Mouse (Mus musculus) adrenal gland, postnatal 14 days (tissue): ENCODE measurements at regions not wholly inside any gene's neighbourhood (a gene's known extent, or its start where the extent isn't known, plus 50 kb on each side); places are given as distances from the start of the nearest gene placed in this dataset.
"Not testable (repeated sequence)": the region's sequence is repeated elsewhere in the genome, so short reads cannot be mapped to it uniquely, and the experiment has no call there.

ENCODE experiments used
- DNase-seq: peaks from one replicate; pipeline ENCODE4 v3.0.0; 2021; ENCODE audit warnings: mixed read lengths

- DNase-seq, result peak; percentile 12
These were observed 50.9 kb upstream of the Sec61g start for GRCm38 (mm10) chr11:16559001-16559699.

- no peak for DNase-seq
These were observed 53.4 kb upstream of the Sec61g start for GRCm38 (mm10) chr11:16561727-16562126.

DNA sequence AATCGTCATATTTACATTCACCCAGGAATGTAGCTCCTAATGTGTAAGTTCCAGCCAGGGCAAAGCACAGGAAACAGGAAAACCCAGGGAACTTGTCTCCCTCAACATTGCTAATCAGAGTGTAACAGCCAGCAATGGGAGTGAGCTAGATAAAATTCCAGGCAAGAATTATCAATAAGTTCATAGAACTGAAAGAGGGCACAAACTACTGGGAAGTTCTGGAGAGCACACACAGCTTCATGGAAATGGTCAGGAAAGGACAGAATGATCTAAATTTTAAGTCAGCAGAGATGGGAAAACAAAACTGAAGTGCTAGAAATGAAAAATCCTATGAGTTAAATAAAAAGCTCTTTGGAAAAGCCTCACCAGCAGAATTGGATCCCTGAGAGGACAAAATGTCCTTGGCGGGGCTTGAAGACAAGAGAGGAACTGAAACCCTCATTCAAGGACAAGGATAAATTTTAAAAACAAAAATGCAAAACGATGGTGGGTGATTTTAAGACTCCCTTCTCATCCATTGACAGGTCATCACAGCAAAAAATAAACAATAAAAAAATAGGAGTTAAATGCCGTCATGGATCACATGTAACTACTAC lies 80.9 kb upstream of the Sec61g start:
- DNase-seq, result peak; percentile 7

- DNase-seq, result no peak
These were observed 82.3 kb upstream of the Sec61g start for GRCm38 (mm10) chr11:16590541-16590940.

GRCm38 (mm10) chr11:16591471-16591921 lies 83.2 kb upstream of the Sec61g start:
- peak; percentile 64 for DNase-seq

DNA sequence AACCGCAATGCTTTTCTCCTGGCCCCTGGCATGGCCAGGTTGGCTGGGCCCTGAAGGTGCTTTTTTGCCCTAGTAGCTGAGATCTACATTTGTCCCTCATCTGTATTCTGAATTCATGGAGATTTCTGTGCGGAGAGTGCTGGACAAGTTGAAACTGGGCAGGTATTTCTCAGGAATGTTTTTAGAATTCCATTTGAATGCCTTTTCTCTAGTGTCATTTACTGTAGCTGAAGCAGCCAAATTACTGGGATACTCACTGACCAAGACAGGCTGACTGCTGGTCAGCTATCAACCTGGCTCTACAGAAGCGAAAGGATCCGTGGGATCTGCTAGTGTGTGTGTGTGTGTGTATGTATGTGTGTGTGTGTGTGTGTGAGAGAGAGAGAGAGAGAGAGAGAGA lies 83.7 kb upstream of the Sec61g start:
- no peak for DNase-seq

DNA sequence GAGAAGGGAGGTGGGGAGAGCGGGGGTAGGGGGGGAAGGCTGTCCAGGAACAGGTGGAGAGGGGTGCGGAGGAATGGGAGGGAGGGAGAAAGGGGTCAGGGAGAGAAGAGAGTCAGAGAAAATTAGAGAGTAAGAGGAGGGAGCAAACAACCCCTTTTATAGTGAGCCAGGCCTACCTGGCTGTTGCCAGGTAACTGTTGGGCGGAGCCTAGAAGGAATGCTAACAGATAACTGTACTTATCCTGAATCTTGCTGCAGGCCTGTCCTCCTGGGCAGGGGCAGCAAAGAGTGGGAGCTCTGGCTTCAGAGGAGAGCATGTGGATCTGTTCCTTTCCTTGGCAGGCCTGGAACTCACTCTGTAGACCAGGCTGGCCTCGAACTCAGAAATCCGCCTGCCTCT lies 84.5 kb upstream of the Sec61g start:
- DNase-seq, result no peak

- no peak for DNase-seq
These were observed 86.5 kb upstream of the Sec61g start for GRCm38 (mm10) chr11:16594832-16595231.

DNA sequence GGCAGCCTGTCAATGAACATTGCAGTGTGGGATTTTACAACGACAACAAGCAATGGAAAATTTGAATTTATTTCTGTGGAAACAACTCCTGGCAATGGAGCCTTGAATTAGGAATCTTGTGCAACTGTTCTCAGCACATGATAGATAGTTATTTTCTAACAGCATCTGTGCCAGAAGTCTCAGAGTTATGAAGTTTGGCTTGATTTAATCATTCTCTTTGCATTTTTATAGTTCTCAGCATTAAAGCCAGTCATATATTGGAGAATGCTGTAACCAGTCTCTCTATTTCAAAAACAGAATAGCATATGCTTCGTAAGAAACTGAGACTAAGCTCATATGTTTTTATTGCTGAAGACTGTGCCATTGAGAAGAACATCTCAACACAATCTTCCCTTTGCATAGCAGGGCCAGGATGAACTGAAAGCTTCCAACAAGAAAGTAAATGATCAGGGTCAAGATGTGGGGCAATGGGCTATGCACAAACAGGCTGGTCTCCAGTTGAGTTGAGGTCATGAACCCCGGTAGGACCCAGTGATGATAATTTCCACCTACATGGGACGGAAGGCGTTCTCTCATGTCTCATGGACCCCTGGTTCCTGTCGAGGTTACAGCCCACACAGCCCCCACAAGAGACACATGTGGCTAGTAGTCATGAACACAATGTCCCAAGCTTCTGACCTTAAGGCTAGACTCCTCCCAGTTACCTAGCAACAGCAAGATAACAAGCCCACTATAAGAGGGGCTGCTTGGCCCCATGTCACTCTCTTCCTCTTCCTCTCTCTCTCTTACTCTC lies 89.0 kb upstream of the Sec61g start:
- DNase-seq, result no peak

GRCm38 (mm10) chr11:16602947-16603346 lies 94.7 kb upstream of the Sec61g start:
- DNase-seq, result no peak

DNA sequence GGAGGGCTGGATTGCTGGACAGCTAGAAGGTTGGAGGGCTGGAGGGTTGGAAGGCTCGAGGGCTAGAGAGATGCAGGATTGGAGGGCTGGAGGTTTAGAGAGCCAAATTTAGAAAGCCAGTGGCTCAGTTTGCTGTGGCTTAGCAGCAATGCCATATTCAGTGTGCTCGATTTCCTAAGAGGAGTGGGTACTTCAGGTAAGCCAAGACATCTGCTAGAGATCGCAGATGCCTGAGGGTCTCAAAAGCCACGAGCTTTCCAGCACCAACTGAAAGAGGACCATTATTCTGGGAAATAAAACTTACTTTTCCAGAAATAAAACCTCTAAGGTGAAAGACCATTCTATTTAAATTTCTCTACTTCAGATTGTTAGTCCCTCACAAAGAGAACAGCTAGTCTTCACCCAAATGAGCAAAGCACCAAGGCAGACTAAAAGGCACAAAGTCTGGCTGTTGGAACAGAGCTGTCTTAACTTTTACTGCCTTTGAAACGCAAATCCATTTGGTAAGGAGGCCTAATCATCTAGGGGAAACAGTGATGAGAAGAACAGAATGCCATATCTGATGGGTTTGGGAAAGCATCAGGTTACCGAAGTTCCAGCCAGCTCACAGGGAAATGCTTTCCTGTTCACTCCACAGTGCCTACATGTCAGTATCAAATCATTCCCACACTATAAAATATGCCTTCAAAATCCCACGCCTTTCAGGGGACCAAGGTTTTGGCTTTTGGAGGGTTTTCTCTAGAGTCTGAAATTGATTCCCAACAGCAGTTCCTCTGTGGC lies 98.3 kb upstream of the Sec61g start:
- no peak for DNase-seq

DNA sequence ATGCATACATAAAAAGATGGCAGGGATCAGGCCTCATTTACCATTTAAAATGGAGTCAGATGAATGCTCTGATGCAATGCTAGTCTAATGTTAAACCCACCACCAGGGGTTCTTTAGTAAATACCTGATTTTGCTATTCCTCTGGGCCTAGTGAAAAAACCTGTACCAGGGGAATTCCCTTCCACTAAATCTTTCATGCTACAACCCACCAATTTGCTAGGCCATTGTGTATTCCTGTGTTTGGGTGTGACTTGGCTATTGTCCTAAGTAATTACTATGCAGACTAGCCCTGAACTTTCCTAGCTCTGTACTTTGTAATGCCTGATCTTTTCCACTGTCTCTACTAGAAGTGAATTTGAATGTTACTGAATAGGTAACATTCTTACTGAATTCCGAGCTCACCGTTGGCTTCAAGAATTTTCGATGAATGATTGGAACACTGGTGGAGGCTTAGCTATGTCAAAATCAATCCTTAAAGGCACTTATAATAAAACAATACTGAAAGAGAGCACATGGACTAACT lies 99.7 kb upstream of the Sec61g start:
- DNase-seq, result not testable (repeated sequence)

DNA sequence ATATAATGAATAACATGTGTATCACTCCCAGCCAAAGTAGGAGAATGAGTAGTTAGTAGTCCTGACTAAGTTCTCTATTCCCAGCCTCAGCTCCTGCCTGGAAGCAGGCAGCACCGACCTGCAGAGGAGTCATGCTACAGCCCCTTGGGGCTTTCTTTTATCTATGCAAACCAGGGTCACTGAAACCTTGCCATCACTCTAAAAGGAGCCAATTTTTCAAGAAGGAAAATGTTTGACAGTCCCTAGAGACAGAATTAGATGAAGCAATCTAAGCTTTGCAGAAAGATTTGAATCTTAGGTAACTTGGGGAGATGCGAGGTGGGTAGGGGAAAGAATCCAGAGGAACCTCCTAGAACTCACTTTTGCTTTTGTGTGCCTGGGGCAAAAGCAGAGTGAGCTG lies 103.5 kb upstream of the Sec61g start:
- DNase-seq, result no peak

DNA sequence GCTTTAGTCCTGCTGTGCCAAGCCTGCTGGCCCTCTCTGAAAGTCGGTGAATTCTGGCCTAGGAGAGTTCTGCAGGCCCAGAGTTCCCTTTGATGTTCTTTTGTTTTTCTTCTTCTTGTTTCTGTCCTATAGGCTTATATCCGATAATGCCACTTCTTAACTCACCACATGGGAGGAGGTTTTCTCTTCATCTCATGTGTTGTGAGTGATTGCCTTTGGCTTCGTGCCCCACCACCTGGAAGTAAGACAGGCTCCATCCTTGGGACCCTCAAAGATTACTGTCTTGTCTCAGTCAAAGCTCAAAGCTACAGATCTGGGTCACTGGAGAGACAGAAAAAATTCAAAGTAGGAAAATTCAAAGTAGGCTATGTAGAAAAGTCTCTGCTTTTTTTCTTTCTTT lies 104.2 kb upstream of the Sec61g start:
- no peak for DNase-seq

DNA sequence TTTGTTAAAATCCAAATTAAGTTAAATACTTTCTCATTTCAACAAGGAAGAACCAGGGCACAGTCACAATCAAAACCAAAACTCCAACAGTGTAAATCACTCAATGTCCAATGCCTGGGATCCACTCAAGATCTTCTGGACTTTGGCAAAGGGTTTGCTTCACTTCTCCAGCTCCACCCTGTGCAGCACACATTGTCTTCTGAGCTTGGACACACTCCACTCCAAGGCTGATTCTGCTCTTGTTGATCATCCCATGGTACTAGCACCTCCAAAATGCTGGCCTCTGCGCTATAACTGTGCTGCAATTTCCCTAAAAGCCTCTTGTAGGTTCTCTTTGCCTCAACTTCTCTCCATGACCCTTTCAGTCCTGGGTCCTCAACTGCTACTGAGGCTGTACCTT lies 111.5 kb upstream of the Sec61g start:
- DNase-seq, result no peak

DNA sequence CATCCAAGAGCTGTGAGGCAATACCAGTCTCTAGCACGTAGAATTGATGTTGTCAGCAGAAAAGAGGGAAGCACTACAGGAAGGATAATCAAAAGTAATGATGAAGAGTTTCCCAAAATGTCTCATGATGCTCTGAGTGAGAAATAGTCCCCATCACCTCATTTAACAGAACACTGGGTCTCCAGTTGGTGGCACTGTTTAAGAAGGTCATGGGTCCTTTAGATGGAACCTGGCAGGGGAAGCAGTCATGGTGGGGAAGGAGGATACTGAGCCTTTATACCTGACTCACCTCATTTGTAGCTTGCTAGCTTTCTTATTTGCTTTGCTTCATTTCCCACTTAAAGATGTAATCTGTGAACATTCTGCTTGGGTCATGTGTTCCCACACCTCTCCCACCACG lies 115.4 kb upstream of the Sec61g start:
- no peak for DNase-seq

DNA sequence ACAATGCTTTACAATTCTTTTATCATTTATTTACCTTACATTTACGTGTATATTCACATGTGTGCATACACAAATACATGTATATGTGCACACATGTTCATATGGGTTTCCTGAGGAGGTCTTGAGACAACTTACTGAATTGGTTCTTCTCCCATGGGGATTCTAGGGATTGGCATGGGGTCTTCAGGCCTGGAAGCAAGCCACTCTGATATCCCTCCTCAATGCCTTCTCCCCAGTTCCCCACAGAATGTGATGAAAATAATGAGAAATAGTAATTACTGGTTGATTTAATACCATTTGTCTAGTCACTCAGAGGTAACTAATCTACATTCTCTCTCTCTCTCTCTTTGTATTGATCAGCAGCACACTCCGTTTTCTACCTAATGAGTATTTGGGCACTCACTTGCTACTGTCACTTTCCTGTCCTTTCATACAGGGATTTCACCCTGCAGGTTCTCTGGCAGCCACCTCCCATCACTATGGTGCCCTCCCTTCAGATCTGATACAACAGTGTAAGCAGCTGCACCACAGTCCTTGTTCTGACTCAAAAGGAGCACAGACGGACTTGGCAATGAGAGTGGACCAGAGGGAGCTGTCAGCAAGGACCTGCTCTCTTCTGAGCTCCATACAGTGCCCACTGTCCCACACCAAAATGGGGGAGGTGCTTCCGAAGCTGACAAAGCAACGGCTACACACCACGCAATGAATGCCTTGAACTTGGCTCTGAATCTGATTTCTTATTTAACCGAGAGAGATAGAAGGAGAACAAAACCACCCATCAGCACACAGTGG lies 119.2 kb upstream of the Sec61g start:
- DNase-seq, result no peak

DNA sequence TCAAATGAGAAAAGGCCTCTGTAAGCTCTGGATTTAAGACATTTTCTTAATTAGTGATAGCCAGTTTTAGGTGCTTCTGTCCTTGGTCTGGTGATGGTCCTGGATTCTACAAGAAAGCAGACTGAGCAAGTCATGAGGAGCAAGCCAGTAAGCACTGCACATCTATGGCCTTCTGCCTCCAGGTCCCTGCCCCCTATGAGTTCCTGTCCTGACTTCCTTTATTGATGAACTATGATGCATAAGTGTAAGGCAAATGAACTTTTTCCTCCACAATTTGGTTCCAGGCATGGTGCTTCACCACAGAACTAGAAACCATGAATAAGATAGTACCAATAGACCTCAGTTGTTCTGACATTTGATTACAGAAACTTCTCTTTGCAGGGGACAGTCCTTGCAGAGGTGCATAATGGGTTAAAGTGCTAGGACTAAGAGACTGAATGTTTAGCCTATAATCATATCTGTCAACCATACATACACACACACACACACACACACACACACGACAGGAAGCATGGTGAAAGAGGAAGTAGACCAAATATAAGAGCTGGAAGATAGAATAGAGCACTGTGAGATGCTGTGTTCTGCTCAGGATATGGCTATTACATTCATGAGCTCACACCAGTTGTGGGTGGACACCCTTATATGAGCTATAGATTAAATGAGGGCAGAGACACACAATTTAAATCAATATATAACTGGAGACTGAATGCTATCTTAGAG lies 121.3 kb upstream of the Sec61g start:
- no peak for DNase-seq

GRCm38 (mm10) chr11:16635796-16636195 lies 116.2 kb upstream of the Egfr start:
- DNase-seq, result not testable (repeated sequence)

DNA sequence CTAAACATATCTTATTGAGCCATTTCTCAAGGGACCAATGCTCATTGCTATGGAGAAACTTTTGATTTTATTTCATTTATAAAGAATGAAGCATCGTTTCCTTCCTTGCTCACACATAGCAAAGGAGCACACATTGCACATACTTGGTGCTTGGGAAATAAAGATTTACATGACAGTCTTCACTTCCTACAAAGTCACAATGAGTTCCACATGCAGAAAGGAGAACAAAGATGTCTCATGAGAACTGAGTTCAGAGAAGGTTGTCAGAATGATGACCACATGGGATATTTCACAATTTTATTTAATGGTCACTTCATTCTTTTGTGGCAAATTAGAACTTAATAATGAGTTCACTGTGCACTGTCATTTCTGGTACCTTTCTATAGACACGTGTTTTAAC lies 114.3 kb upstream of the Egfr start:
- no peak for DNase-seq

GRCm38 (mm10) chr11:16638349-16638748 lies 113.7 kb upstream of the Egfr start:
- no peak for DNase-seq
